8 mouse cellular contexts compared by ENCODE assay signal in the genomic region with DNA sequence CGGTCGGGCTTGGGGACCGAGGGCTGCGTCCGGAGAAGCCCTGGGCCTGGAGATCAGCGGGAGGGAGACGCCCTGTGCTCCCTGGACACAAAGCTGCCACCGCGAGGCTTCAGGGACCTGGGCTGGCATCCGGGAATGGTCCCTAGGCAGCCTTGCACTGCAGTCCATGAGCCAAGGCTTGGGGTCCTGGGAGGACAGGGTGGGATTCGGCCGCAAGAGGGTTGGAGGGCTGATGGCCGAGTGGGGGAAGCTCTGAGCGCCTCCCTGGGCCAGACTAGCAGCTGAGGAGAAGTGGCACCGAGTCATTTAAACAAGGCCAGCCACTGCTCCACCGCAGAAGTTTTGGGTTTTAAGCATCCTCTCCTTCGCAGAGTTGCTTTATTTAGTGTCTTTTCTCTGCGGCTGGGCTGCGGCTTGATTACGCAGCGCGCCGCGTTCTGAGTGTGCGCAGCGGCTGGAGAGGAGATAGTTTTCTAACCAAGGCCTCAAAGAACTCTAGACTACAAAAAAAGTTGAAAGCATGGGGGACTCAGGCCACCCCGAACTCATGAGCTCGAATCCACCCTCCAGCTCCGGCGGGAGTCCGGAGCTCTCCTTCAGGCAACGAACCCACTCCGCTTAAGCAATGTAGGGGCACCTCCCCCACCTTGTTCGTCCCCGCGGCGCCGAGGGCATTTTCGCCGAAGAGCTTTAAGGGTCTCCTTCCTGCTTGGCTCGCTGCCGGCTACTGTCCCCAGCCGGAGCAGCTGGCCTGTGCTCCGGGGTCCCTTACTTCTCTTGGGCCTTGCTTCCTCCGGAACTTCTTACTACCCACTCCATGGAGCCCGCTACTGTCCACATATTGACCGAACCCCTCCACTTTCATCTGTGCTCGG.
DNase-seq lines count a peak whose midpoint lies in the region; ATAC-seq and TF ChIP-seq lines count a peak whose summit lies in the region.

No protein-coding gene starts in this region.

- peak overlapping the region; percentile 96 for H3K4me2 ChIP-seq in kidney, embryonic 15.5 days
- peak overlapping the region; percentile 80 for H3K4me2 ChIP-seq in forebrain, embryonic 13.5 days

- H3K4me1 ChIP-seq in kidney, embryonic 15.5 days, result peaks cover 56% of the 10 kb centered on the region
- peaks cover 31% of the 10 kb centered on the region for H3K4me1 ChIP-seq in forebrain, embryonic 13.5 days
- H3K4me1 ChIP-seq in spleen, adult 2 months (ENCODE audit: control insufficient read depth, insufficient read depth, insufficient read length), result peaks cover 9% of the 10 kb centered on the region

- TF ChIP-seq CTCF in spleen, adult 2 months (IDR thresholded peaks at IDR 0.05; ENCODE audit: extremely low read depth, insufficient read depth, insufficient read length, insufficient replicate concordance), result no peak

- peak overlapping the region; percentile 59 for H3K4me3 ChIP-seq in kidney, embryonic 15.5 days (replicated peaks)
- peak overlapping the region; percentile 44 for H3K4me3 ChIP-seq in forebrain, embryonic 13.5 days
- H3K4me3 ChIP-seq in spleen, adult 2 months (ENCODE audit: extremely low read depth, insufficient read depth, insufficient read length), result peak overlapping the region; percentile 64

- H3K27ac ChIP-seq in kidney, embryonic 15.5 days, result 0 out of 2 replicates have a peak overlapping the region, but pooled peaks have one; percentile 24
- no peak overlapping the region for H3K27ac ChIP-seq in forebrain, embryonic 13.5 days
- H3K27ac ChIP-seq in spleen, adult 2 months (ENCODE audit: insufficient read depth, low read length), result peak overlapping the region; percentile 74

- H3K27me3 ChIP-seq in kidney, embryonic 15.5 days, result peaks cover 72% of the 10 kb centered on the region
- H3K27me3 ChIP-seq in forebrain, embryonic 13.5 days, result peaks cover 92% of the 10 kb centered on the region
- H3K27me3 ChIP-seq in spleen, adult 2 months (ENCODE audit: control insufficient read depth, insufficient read depth, low read length), result no peaks in the 10 kb centered on the region

- DNase-seq in kidney, adult 18-20 months, result no peak
- DNase-seq in adipocyte (ENCODE audit: low spot score), result peak; percentile 40
- peak; percentile 74 for DNase-seq in induced T-regulatory cell, adult 2 months (ENCODE audit: low read depth)
- DNase-seq in lung, postnatal 10 days, result peak; percentile 66
- peak; percentile 15 to 20 for DNase-seq in spleen, adult 2 months (ENCODE audit: low read depth in 1 of 2, low spot score in 2 of 2)
- no peak for DNase-seq in right cerebral cortex, adult 2 months (ENCODE audit: low spot score in 2 of 2)

- no peaks in the 10 kb centered on the region for H3K36me3 ChIP-seq in kidney, embryonic 15.5 days
- H3K36me3 ChIP-seq in forebrain, embryonic 13.5 days (ENCODE audit: poor library complexity, severe bottlenecking), result no peaks in the 10 kb centered on the region
- peaks cover 1% of the 10 kb centered on the region; the same call in 1 of the 2 replicates for H3K36me3 ChIP-seq in spleen, adult 2 months (ENCODE audit: control insufficient read depth, insufficient read depth, low read length)

- under 1% methylated on average over 48 of the region's 48 CpGs for WGBS in kidney, embryonic 15.5 days
- WGBS in forebrain, embryonic 13.5 days, result under 1% methylated on average over 48 of the region's 48 CpGs
- 1% methylated on average over 48 of the region's 48 CpGs for WGBS in spleen, adult 2 months

- peak; percentile 45 for ATAC-seq in kidney, embryonic 15.5 days (replicated peaks; ENCODE audit: low FRiP score)
- peak; percentile 28 for ATAC-seq in forebrain, embryonic 13.5 days

- TF ChIP-seq POLR2A in spleen, adult 2 months (IDR thresholded peaks at IDR 0.05; ENCODE audit: low read depth, low read length), result no peak

- H3K9me3 ChIP-seq in kidney, embryonic 15.5 days (replicated peaks), result no peaks in the 10 kb centered on the region
- H3K9me3 ChIP-seq in forebrain, embryonic 13.5 days (replicated peaks), result no peaks in the 10 kb centered on the region

- H3K9ac ChIP-seq in kidney, embryonic 15.5 days, result peak overlapping the region; percentile 59
- peak overlapping the region; percentile 37 for H3K9ac ChIP-seq in forebrain, embryonic 13.5 days

Comparison
In these comparisons a context has a peak if more than half of its experiments do, and no peak if none do; other contexts are left out.
1. DNase-seq: peak in adipocyte (single experiment), induced T-regulatory cell, adult 2 months (single experiment), lung, postnatal 10 days (single experiment) and spleen, adult 2 months (2 of 2); none in kidney, adult 18-20 months (single experiment) and right cerebral cortex, adult 2 months (0 of 2).
2. Peak in every context shown above with its lines, with median percentiles within 50 percentile points of each other: H3K4me3 ChIP-seq.